Mouse (Mus musculus): Measurements from ENCODE around the gene Gfra4. TPM values are rescaled to one million over a fixed set of nuclear protein-coding genes. Genes with fewer than 3 reads are reported as not detected.

The Gfra4 gene
- polyA plus RNA-seq, 1 experiment from 2014 or later, result 1.8 TPM

DNA sequence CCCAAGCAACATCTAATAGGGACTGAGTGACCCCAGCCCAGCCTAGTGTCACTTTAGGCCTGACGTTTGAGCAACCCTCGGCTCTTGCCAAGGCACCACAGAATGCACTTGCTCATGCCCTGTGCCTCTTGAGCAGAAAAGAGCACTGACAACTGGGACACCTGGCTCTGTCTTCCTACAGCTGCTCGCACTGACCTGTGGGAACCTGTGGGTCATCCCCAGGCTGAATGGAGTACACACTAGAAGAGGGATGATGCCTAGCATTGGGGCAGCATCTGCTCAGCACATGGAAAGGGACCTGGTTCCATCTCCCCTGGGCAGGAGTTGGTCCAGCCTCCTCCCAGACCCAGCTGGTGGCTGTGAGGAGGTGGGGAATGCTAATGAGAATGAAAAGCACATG, 15.9 kb downstream of the Gfra4 start:
- 89% methylated on average over 3 of the region's 3 CpGs for WGBS
- H3K36me3 ChIP-seq (ENCODE audit: control insufficient read depth, insufficient read depth), result peaks cover 13% of the 10 kb centered on the region
- no peak for ATAC-seq (replicated peaks; ENCODE audit: extremely low read depth, insufficient read depth, low FRiP score)
- H3K4me3 ChIP-seq (ENCODE audit: low read length), result no peak overlapping the region
- H3K4me2 ChIP-seq (ENCODE audit: low read depth, low read length), result no peak overlapping the region
- H3K9ac ChIP-seq (ENCODE audit: low read length), result no peak overlapping the region
- peaks cover 5% of the 10 kb centered on the region; the same call in 1 of the 2 replicates for H3K4me1 ChIP-seq (ENCODE audit: control insufficient read depth, insufficient read depth, low read length)
- H3K27me3 ChIP-seq (ENCODE audit: control insufficient read depth, insufficient read depth, low read length), result no peaks in the 10 kb centered on the region
- no peaks in the 10 kb centered on the region for H3K9me3 ChIP-seq (replicated peaks; ENCODE audit: control insufficient read depth, low read length)
- no peak overlapping the region for H3K27ac ChIP-seq (ENCODE audit: low read length)

DNA sequence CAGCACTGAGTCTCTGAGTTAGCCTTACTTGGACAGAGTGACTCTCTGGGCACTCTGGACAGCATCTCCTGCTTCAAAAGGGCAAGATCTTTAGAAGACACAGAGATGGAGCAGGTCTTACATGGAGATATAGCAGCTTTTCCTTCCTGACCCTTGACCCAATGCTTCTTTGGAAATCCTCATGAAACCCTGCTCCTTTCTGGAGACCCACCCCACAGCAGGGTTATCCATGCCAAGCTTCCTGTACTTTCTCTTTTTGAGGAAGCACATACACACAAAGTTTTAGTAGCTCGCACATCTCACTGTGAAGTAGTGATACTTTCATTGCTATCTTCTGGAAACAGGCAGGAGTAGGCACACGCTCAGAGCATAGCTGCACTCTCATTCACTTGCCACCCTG, 17.7 kb downstream of the Gfra4 start:
- WGBS, result 91% methylated on average over 2 of the region's 2 CpGs
- H3K36me3 ChIP-seq (ENCODE audit: control insufficient read depth, insufficient read depth), result peaks cover 13% of the 10 kb centered on the region
- H3K4me2 ChIP-seq (ENCODE audit: low read depth, low read length), result no peak overlapping the region
- no peak overlapping the region for H3K27ac ChIP-seq (ENCODE audit: low read length)
- no peak overlapping the region for H3K4me3 ChIP-seq (ENCODE audit: low read length)
- ATAC-seq (replicated peaks; ENCODE audit: extremely low read depth, insufficient read depth, low FRiP score), result no peak
- no peak overlapping the region for H3K9ac ChIP-seq (ENCODE audit: low read length)
- H3K9me3 ChIP-seq (replicated peaks; ENCODE audit: control insufficient read depth, low read length), result no peaks in the 10 kb centered on the region
- H3K4me1 ChIP-seq (ENCODE audit: control insufficient read depth, insufficient read depth, low read length), result peaks cover 5% of the 10 kb centered on the region; the same call in 1 of the 2 replicates
- H3K27me3 ChIP-seq (ENCODE audit: control insufficient read depth, insufficient read depth, low read length), result no peaks in the 10 kb centered on the region

- H3K9ac ChIP-seq (ENCODE audit: low read length), result no peak overlapping the region
- peaks cover 10% of the 10 kb centered on the region for H3K36me3 ChIP-seq (ENCODE audit: control insufficient read depth, insufficient read depth)
- H3K27me3 ChIP-seq (ENCODE audit: control insufficient read depth, insufficient read depth, low read length), result no peaks in the 10 kb centered on the region
- H3K9me3 ChIP-seq (replicated peaks; ENCODE audit: control insufficient read depth, low read length), result no peaks in the 10 kb centered on the region
- H3K4me3 ChIP-seq (ENCODE audit: low read length), result no peak overlapping the region
- H3K4me2 ChIP-seq (ENCODE audit: low read depth, low read length), result no peak overlapping the region
- H3K27ac ChIP-seq (ENCODE audit: low read length), result no peak overlapping the region
- WGBS, result 76% methylated on average over 1 of the region's 1 CpGs
- no peak for ATAC-seq (replicated peaks; ENCODE audit: extremely low read depth, insufficient read depth, low FRiP score)
- no peaks in the 10 kb centered on the region for H3K4me1 ChIP-seq (ENCODE audit: control insufficient read depth, insufficient read depth, low read length)
Measured at GRCm38 (mm10) chr2:131010566-131010965, 32.3 kb downstream of the Gfra4 start.

DNA sequence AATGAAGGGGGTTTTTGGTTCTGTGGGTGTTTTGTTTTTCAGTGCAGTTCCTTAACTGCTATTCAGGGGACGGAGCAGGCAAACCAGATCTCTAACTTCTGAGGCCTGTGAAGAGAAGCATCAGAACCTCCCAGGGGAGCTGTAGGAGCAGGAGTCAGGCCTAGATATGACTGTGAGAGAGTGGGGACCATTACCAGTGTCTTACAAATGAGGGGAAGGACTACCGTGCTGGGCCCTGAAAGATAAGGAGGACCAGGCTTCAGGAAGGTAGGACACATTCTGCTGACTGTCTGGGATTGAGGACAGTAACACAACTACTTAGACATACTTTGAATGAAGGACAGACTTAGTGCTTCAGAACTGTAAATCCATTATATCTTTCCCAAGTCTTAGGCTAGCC, 33.8 kb downstream of the Gfra4 start:
- ATAC-seq (replicated peaks; ENCODE audit: extremely low read depth, insufficient read depth, low FRiP score), result no peak
- Histone ChIP-seq H3K4me2 (ENCODE audit: low read depth, low read length) (no peak overlapping the region), H3K27ac (ENCODE audit: low read length) (no peak overlapping the region), H3K9me3 (replicated peaks; ENCODE audit: control insufficient read depth, low read length) (no peaks in the 10 kb centered on the region), H3K27me3 (ENCODE audit: control insufficient read depth, insufficient read depth, low read length) (no peaks in the 10 kb centered on the region), H3K9ac (ENCODE audit: low read length) (no peak overlapping the region), H3K4me1 (ENCODE audit: control insufficient read depth, insufficient read depth, low read length) (no peaks in the 10 kb centered on the region), H3K36me3 (ENCODE audit: control insufficient read depth, insufficient read depth) (peaks cover 11% of the 10 kb centered on the region), H3K4me3 (ENCODE audit: low read length) (no peak overlapping the region)
- 83% methylated on average over 2 of the region's 2 CpGs for WGBS

DNA sequence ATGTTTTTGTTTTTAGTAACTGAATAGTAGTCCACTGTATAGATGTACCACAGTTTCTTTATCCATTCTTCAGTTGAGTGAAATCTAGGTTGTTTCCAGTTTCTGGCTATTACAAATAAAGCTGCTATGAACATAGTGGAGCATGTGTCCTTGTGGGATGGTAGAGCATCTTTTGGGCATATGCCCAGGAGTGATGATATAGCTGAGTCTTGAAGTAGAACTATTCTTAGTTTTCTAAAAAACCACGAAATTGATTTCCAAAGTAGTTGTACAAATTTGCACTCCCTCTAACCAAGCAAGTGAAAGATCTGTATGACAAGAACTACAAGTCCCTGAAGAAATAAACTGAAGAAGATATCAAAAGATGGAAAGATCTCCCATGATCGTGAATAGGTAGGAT, 50.1 kb downstream of the Gfra4 start:
- H3K4me3 ChIP-seq (ENCODE audit: low read length), result no peak overlapping the region
- H3K4me1 ChIP-seq (ENCODE audit: control insufficient read depth, insufficient read depth, low read length), result no peaks in the 10 kb centered on the region
- no peak overlapping the region for H3K9ac ChIP-seq (ENCODE audit: low read length)
- H3K27me3 ChIP-seq (ENCODE audit: control insufficient read depth, insufficient read depth, low read length), result no peaks in the 10 kb centered on the region
- H3K9me3 ChIP-seq (replicated peaks; ENCODE audit: control insufficient read depth, low read length), result no peaks in the 10 kb centered on the region
- H3K36me3 ChIP-seq (ENCODE audit: control insufficient read depth, insufficient read depth), result peaks cover 2% of the 10 kb centered on the region; the same call in 1 of the 2 replicates
- WGBS, result 93% methylated on average over 2 of the region's 2 CpGs
- no peak overlapping the region for H3K4me2 ChIP-seq (ENCODE audit: low read depth, low read length)
- H3K27ac ChIP-seq (ENCODE audit: low read length), result no peak overlapping the region
- no peak for ATAC-seq (replicated peaks; ENCODE audit: extremely low read depth, insufficient read depth, low FRiP score)

Small RNA genes within 50 kb of the gene (microRNA-seq; reads per million reads assigned to microRNA genes)
- gene Mir6973b, result not detected

Other genes with a start within 250 kb of the Gfra4 start
- 51.5 and 55.4 TPM in 2 replicates for gene 4930402H24Rik, start 136.7 kb downstream of the Gfra4 start, polyA plus RNA-seq (2015; fragmentation: Nextera tagmentation; extraction: Ambion mirVana)
- 3.6 and 4.7 TPM in 2 replicates for gene Atrn, start 136.6 kb downstream of the Gfra4 start, polyA plus RNA-seq (2015; fragmentation: Nextera tagmentation; extraction: Ambion mirVana)
- gene Adam33, start 20.7 kb upstream of the Gfra4 start, polyA plus RNA-seq (2015; fragmentation: Nextera tagmentation; extraction: Ambion mirVana), result 16.9 and 17.3 TPM in 2 replicates
- gene Siglec1, start 43.7 kb upstream of the Gfra4 start, polyA plus RNA-seq (2015; fragmentation: Nextera tagmentation; extraction: Ambion mirVana), result 0.46 and 0.49 TPM in 2 replicates
- 11.6 and 12.8 TPM in 2 replicates for gene Hspa12b, start 84.2 kb upstream of the Gfra4 start, polyA plus RNA-seq (2015; fragmentation: Nextera tagmentation; extraction: Ambion mirVana)
- not detected in 2 replicates for gene Gm11037, start 90.4 kb upstream of the Gfra4 start, polyA plus RNA-seq (2015; fragmentation: Nextera tagmentation; extraction: Ambion mirVana)
- gene 1700037H04Rik, start 117.0 kb upstream of the Gfra4 start, polyA plus RNA-seq (2015; fragmentation: Nextera tagmentation; extraction: Ambion mirVana), result 65.1 and 73.7 TPM in 2 replicates
- 7.4 and 7.9 TPM in 2 replicates for gene Cenpb, start 137.0 kb upstream of the Gfra4 start, polyA plus RNA-seq (2015; fragmentation: Nextera tagmentation; extraction: Ambion mirVana)
- 50.4 and 55.8 TPM in 2 replicates for gene Cdc25b, start 143.9 kb upstream of the Gfra4 start, polyA plus RNA-seq (2015; fragmentation: Nextera tagmentation; extraction: Ambion mirVana)
- gene Spef1, start 144.2 kb upstream of the Gfra4 start, polyA plus RNA-seq (2015; fragmentation: Nextera tagmentation; extraction: Ambion mirVana), result 2.0 and 2.8 TPM in 2 replicates
- gene Ap5s1, start 164.0 kb upstream of the Gfra4 start, polyA plus RNA-seq (2015; fragmentation: Nextera tagmentation; extraction: Ambion mirVana), result 40.7 and 41.9 TPM in 2 replicates
- 28.2 and 29.6 TPM in 2 replicates for gene Mavs, start 191.0 kb upstream of the Gfra4 start, polyA plus RNA-seq (2015; fragmentation: Nextera tagmentation; extraction: Ambion mirVana)
- 20.0 and 22.9 TPM in 2 replicates for gene Pank2, start 219.4 kb upstream of the Gfra4 start, polyA plus RNA-seq (2015; fragmentation: Nextera tagmentation; extraction: Ambion mirVana)

Measured in heart, embryonic 16.5 days (tissue).